Mouse (Mus musculus): Measurements from ENCODE around the gene Vmn2r83.

DNA sequence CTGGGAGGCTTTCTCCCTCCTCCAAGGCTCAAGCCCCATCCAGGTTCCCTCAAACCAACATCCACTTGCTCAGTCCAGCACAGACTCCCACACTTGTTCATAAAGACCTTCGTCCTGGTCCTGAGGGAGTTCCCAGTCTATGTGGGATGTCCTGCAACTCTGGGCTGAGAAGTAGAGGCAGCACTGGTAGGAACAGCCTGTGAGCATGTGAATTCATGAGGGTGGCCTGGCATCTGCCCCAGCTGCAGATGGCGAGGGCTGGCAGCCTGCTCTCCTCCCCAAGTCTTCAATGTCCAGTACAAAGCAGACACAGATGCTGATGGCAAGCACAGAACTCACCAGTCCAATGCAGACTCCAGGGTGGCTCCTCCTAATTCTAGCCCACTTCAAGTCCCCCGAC, 69.8 kb downstream of the Vmn2r83 start:
- no peak for TF ChIP-seq CTCF (IDR thresholded peaks at IDR 0.05; ENCODE audit: control insufficient read depth, insufficient read depth, insufficient replicate concordance, low read depth, low read length)
- TF ChIP-seq POLR2A (IDR thresholded peaks at IDR 0.05; ENCODE audit: control insufficient read depth, low read depth, low read length): no peak

Data from testis, adult 2 months (tissue).